ENCODE assay signal across 8 mouse cellular contexts in the genomic region with DNA sequence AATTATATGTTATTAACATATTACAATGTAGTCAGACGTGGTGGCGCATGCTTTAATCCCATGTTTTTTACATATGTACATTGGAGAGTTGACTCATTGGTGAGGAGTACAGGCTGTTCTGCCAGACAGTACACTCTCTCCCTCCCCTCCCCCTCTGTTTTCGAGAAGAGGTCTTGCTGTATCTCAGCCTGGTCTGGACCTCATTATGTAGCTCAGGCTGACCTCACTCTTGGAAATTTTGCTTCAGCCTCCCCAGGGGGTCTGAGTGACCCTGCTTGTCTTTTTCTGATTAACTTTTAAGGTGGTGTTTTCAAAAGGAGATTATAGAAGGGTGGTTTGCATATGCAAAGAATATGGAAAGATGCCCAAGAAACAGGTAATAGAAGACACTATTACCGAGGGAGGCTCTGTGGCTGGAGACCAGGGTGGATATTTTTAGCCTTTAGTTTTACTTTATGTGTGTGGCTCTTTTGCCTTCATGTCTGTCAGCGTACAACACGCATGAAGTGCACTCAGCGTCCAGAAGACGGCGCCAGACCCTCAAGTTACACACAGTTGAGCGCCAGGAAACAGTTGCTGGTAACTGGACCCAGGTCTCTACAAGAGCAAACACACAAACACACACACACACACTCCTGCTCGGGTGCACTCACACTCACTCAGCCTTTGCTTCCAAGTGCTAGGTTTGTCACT. TPM values are rescaled to one million over a fixed set of nuclear protein-coding genes. Genes with fewer than 3 reads are reported as not detected.
DNase-seq lines count a peak whose midpoint lies in the region.

No protein-coding gene starts in this region.

- intact Hi-C loops in left cerebral cortex, postnatal 36 days (cut with DNase I) = no loop called here

- DNase-seq in adrenal gland, postnatal 14 days = peak; percentile 35
- no peak for DNase-seq in adrenal gland, postnatal 4 days (ENCODE audit: low spot score in 2 of 2)
- peak; percentile 36 for DNase-seq in thymus, postnatal 14 days
- DNase-seq in thymus, postnatal 0 days (ENCODE audit: low spot score) = no peak
- peak; percentile 52 for DNase-seq in induced T-regulatory cell, adult 2 months (ENCODE audit: low read depth)
- DNase-seq in testis, postnatal 10 days (ENCODE audit: low spot score) = peak; percentile 60
- DNase-seq in layer of hippocampus, adult 18-20 months (ENCODE audit: low spot score in 2 of 2) = no peak
- DNase-seq in left cerebral cortex, postnatal 36 days (ENCODE audit: low spot score in 2 of 2) = no peak

RNA-seq across cellular contexts. Expression of a gene that starts 10.6 kb away (rescaled TPM):
- total RNA-seq in adrenal gland, postnatal 14 days (2021) = 55.0 and 73.5 TPM in 2 replicates
- total RNA-seq in adrenal gland, postnatal 4 days (2021) = 10 to 100 TPM; 90.2 to 94.9 TPM
- polyA plus RNA-seq in thymus, postnatal 0 days (2015; fragmentation: Nextera tagmentation; extraction: Ambion mirVana) = 95.4 and 121 TPM in 2 replicates
- total RNA-seq in layer of hippocampus, adult 18-20 months (2021) = 10 to 100 TPM; 41.2 to 43.2 TPM
- 10 to 100 TPM; 35.0 to 62.2 TPM for total RNA-seq in left cerebral cortex, postnatal 36 days (2021)

RNA-seq across cellular contexts. Expression of a gene that starts 14.0 kb away (rescaled TPM):
- total RNA-seq in adrenal gland, postnatal 14 days (2021) = 167 and 224 TPM in 2 replicates
- total RNA-seq in adrenal gland, postnatal 4 days (2021) = 100 to 1,000 TPM; 235 to 271 TPM
- polyA plus RNA-seq in thymus, postnatal 0 days (2015; fragmentation: Nextera tagmentation; extraction: Ambion mirVana) = 723 and 729 TPM in 2 replicates
- 100 to 1,000 TPM; 136 to 144 TPM for total RNA-seq in layer of hippocampus, adult 18-20 months (2021)
- total RNA-seq in left cerebral cortex, postnatal 36 days (2021) = 100 to 1,000 TPM; 101 to 118 TPM

Comparison
In these comparisons a context has a peak if more than half of its experiments do, and no peak if none do; other contexts are left out.
1. DNase-seq: peak in adrenal gland, postnatal 14 days (single experiment), thymus, postnatal 14 days (single experiment), induced T-regulatory cell, adult 2 months (single experiment) and testis, postnatal 10 days (single experiment); none in adrenal gland, postnatal 4 days (0 of 2), thymus, postnatal 0 days (single experiment), layer of hippocampus, adult 18-20 months (0 of 2) and left cerebral cortex, postnatal 36 days (0 of 2).